Mouse (Mus musculus) c-Kit-negative CD71-positive TER-119-positive erythroid progenitor cells, embryonic 14.5 days (primary cell): Measurements from ENCODE around the gene Csf3.

Experiments used
- DNase-seq: peaks from one replicate; pipeline ENCODE4 v3.0.0-alpha.2; 2013; ENCODE audit warnings: low read depth, low spot score

Gene Csf3

DNA sequence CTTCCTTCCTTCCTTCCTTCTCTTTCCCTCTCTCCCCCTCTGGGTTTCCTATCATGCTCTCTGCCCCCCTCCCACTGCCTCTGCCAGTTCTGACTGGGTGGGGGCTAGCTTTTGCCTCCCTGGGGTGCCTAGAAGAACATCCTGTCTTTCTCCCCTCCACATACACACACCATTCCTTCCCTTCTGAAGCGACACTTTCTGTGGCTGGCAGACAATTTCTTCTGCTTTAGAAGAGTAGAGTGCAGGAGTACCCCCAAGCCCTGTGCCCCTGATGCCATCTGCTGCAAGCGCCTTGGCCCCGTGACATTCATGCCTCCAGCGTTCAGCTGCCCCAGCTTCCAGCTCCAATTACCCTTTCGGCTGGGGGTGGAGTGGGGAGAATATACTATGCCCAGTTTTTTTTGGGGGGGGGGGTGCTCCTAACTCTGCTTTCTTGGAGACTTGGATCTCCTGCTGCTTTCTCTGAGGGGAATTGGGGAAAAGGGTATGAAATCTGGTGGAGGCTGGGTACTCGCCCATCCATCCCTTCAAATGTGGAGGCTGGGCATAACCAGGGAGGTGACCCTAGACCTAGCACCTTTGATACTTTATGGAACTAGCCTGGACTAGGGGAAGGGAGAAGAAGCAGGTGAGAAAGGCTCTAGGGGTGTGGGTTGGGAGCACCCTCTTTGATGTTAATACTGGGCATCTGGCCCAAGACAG, 46.9 kb downstream of the Csf3 start:
- no peak for DNase-seq

- DNase-seq, result no peak
Measured at GRCm38 (mm10) chr11:98748506-98749416, 47.7 kb downstream of the Csf3 start.

GRCm38 (mm10) chr11:98749716-98750115, 48.7 kb downstream of the Csf3 start:
- DNase-seq, result no peak

DNA sequence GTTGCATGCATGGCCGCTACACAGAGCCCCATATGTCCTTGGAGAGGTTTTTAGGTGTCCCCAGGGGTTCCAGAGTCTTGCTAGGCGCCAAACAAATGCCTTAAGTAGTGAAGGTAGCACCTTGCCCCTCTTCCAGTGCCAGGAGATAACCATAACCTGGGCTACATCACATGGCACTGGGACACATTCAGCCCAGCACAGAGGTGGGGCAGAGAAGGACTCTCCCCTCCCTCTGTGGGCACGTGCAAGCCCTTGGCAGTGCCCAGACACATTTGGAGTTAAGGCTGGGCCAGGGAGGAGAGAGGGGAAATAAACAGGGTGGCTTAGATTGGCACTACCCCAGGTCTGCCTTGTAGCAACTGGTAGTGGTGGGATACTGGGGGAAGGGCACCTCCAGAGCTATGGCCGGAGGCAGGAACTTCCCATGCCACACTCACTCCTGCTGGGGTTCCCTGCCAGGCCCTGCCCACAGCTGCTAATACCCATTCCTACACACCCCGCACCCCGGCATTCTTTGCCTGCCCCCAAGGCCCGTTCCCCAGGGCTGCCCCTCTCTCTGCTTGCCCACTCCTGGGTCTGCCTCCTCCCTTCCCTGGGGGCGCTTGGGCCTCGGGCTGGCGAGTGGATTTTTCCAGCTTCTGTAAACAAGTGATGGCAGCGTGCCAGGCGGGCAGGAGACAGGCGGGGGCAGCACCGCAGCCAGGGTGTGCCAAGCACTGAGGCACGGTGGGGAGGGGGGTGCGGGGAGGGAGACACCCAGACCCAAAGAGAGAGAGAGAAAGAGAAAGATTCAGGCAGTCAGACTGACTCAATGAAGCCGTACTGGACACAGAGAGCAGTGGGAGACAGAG, 49.5 kb downstream of the Csf3 start:
- DNase-seq, result no peak

DNA sequence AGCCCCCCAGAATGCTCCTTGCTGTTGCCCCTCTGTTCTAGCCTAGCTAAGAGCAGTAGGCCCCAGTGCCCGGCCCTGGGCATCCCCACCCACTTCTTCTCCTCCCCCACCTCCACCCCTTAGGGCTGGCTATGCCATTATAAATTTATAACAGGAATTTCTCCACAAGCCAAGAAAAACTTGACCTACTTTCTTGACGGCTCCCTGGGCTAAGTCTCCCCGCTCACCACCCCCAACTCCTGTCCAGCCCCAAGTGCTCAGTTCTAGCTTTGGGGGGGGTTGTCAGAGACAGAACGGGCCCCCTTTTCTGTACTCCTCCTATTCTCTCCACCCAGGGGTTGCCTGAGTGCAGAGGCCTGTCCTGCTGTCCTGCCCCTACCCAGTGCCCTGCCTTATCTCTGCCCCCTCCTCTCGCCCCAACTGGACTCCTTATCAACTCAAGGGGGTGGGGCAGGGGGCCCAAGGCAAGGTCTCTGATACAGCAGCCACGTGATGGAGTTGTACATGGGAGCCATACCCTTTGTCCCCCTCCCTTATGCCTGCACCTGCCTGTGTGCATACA, 50.2 kb downstream of the Csf3 start:
- DNase-seq, result no peak

DNA sequence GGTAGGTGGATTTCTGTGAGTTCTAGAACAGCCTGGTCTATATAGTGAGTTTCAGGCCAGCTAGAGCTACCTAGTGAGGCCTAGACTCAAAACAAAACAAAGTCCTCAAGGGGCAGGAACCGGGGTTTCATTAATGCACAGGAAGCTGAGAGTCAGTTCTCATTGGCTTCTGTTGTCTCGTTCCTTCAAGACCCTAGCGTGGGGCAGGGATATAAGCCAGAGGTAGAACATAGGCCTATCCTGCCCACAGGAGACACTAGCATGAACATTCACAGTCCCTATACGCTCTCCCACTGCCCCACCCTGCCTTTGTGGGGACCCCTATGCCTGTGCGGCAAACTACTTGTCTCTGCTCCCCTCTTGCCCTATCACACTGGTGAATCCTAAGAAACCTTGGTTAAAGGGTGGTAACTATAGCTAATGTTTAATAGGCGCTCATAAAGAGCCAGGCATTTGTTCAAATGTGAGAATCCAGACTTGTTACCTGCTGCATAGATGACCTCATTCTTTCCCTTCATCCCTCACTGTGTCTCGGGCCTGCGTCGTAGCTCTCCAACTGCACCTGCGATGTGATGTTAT, 51.6 kb downstream of the Csf3 start:
- DNase-seq, result no peak
